ENCODE assay signal across 24 mouse cellular contexts in the genomic region with DNA sequence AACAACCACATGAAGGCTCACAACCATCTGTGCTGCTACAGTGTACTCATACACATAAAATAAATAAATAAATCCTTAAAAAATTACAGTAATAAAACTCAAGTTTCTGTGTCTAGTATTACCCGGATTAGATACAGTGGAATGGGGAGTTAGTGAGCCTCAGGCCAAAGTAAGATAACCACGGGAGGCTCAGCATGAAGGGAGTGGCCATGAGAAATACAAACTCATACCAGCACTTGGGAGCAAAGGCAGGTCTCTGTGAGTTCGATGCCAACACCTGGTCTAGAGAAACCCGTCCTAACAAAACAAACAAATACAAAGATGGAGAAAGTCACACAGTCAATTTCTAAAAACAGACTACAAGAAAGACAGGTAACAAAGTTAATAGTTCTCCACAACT. TPM values are rescaled to one million over a fixed set of nuclear protein-coding genes. Genes with fewer than 3 reads are reported as not detected.
DNase-seq lines count a peak whose midpoint lies in the region; ATAC-seq and TF ChIP-seq lines count a peak whose summit lies in the region.
"Had no signal": no experiment of that assay in that cellular context is flagged by ENCODE, and none has a peak within 500 bp of the region (broad histone marks: within the 10 kb centered on the region; RNA-seq: fewer than 3 reads in every experiment).

No protein-coding gene starts in this region.

- H3K27ac ChIP-seq in liver, adult 2 months (replicated peaks; ENCODE audit: insufficient read depth, low read depth, low read length), result no peak overlapping the region
- peak overlapping the region; percentile 48 for H3K27ac ChIP-seq in liver, embryonic 14.5 days
- H3K27ac ChIP-seq in forebrain, embryonic 14.5 days (ENCODE audit: low read depth, low read length), result no peak overlapping the region
- H3K27ac ChIP-seq: embryonic facial prominence, embryonic 15.5 days; forebrain, embryonic 12.5 days; gastrocnemius, adult 2 months; heart, embryonic 15.5 days; hindbrain, embryonic 13.5 days; hindbrain, postnatal 0 days had no signal

- H3K4me3 ChIP-seq in liver, adult 2 months (ENCODE audit: insufficient read depth, low read depth, low read length), result no peak overlapping the region
- no peak overlapping the region for H3K4me3 ChIP-seq in liver, embryonic 14.5 days (ENCODE audit: insufficient read depth in 1 of 2, low read depth in 2 of 2, low read length in 2 of 2)
- no peak overlapping the region for H3K4me3 ChIP-seq in forebrain, embryonic 14.5 days (ENCODE audit: low read depth, low read length)
- H3K4me3 ChIP-seq: embryonic facial prominence, embryonic 15.5 days; forebrain, embryonic 12.5 days; gastrocnemius, adult 2 months; heart, embryonic 15.5 days; hindbrain, embryonic 13.5 days had no signal

- peaks cover 48% of the 10 kb centered on the region for H3K36me3 ChIP-seq in liver, adult 2 months (ENCODE audit: control insufficient read depth, insufficient read depth, low read length)
- H3K36me3 ChIP-seq in liver, embryonic 14.5 days (replicated peaks; ENCODE audit: control insufficient read depth, insufficient read depth, low read depth), result no peaks in the 10 kb centered on the region
- no peaks in the 10 kb centered on the region for H3K36me3 ChIP-seq in forebrain, embryonic 14.5 days (ENCODE audit: control insufficient read depth, insufficient read depth, low read length)
- H3K36me3 ChIP-seq: embryonic facial prominence, embryonic 15.5 days; forebrain, embryonic 12.5 days; G1E; heart, embryonic 15.5 days; hindbrain, embryonic 13.5 days had no signal

- no peak for TF ChIP-seq POLR2A in liver, adult 2 months (IDR thresholded peaks at IDR 0.05; ENCODE audit: extremely low read depth, insufficient read depth, low read length)

- peak overlapping the region; percentile 31; the same call in 1 of the 2 replicates for H3K4me2 ChIP-seq in liver, embryonic 14.5 days (ENCODE audit: low read depth)
- no peak overlapping the region for H3K4me2 ChIP-seq in forebrain, embryonic 14.5 days (ENCODE audit: low read length)
- H3K4me2 ChIP-seq: embryonic facial prominence, embryonic 15.5 days; forebrain, embryonic 12.5 days; heart, embryonic 11.5 days; heart, embryonic 15.5 days; hindbrain, embryonic 13.5 days had no signal

- H3K27me3 ChIP-seq in liver, adult 2 months (ENCODE audit: control insufficient read depth, insufficient read depth, low read length), result no peaks in the 10 kb centered on the region
- no peaks in the 10 kb centered on the region for H3K27me3 ChIP-seq in liver, embryonic 14.5 days (ENCODE audit: control insufficient read depth, insufficient read depth, low read length)
- H3K27me3 ChIP-seq in forebrain, embryonic 14.5 days (replicated peaks; ENCODE audit: control insufficient read depth, insufficient read depth, low read length), result no peaks in the 10 kb centered on the region
- H3K27me3 ChIP-seq: embryonic facial prominence, embryonic 15.5 days; forebrain, embryonic 12.5 days; heart, embryonic 15.5 days; hindbrain, embryonic 13.5 days had no signal

- 35% methylated on average over 4 of the region's 4 CpGs for WGBS in liver, adult 2 months
- 19% methylated on average over 4 of the region's 4 CpGs for WGBS in liver, embryonic 14.5 days (ENCODE audit: insufficient replicate concordance)
- WGBS in forebrain, embryonic 14.5 days, result 90% methylated on average over 4 of the region's 4 CpGs

- peak; percentile 60 for ATAC-seq in liver, embryonic 14.5 days (ENCODE audit: insufficient read depth)
- no peak for ATAC-seq in forebrain, embryonic 14.5 days
- ATAC-seq: CD4-positive, CD25-positive, alpha-beta regulatory T cell, adult 4 months; hindbrain, postnatal 0 days had no signal

- peak; percentile 4 for DNase-seq in heart, adult 11 months
- DNase-seq in heart, adult 9 months (ENCODE audit: low spot score in 2 of 2), result no peak
- DNase-seq in liver, adult 2 months (ENCODE audit: extremely low read depth, low read depth, low spot score), result peak; percentile 50
- no peak for DNase-seq in liver, embryonic 14.5 days (ENCODE audit: low read depth in 3 of 3, low spot score in 3 of 3)
- DNase-seq in lung, postnatal 36 days, result no peak
- no peak for DNase-seq in forebrain, embryonic 14.5 days (ENCODE audit: low spot score)
- no peak for DNase-seq in lung, postnatal 10 days
- DNase-seq: adrenal gland, postnatal 10 days; B cell, adult 2 months; cerebellum, adult 18-20 months; cerebellum, postnatal 10 days; embryo, embryonic 11 days; gastrocnemius, adult 2 months; gastrocnemius, postnatal 36 days; heart, adult 18-20 months; heart, postnatal 14 days had no signal

- no peak overlapping the region for H3K9ac ChIP-seq in liver, adult 2 months (ENCODE audit: low read depth, low read length)
- H3K9ac ChIP-seq in liver, embryonic 14.5 days (replicated peaks), result no peak overlapping the region
- no peak overlapping the region for H3K9ac ChIP-seq in forebrain, embryonic 14.5 days (ENCODE audit: low read length)
- H3K9ac ChIP-seq: embryonic facial prominence, embryonic 15.5 days; forebrain, embryonic 12.5 days; heart, embryonic 15.5 days; hindbrain, embryonic 13.5 days had no signal

- peaks cover 35% of the 10 kb centered on the region; the same call in 1 of the 2 replicates for H3K79me2 ChIP-seq in liver, adult 2 months (ENCODE audit: control insufficient read depth, insufficient read depth, low read length)

- H3K9me3 ChIP-seq in liver, embryonic 14.5 days (ENCODE audit: control insufficient read depth, low read length), result no peaks in the 10 kb centered on the region
- no peaks in the 10 kb centered on the region for H3K9me3 ChIP-seq in forebrain, embryonic 14.5 days (replicated peaks; ENCODE audit: control insufficient read depth, low read length)
- H3K9me3 ChIP-seq: embryonic facial prominence, embryonic 15.5 days; forebrain, embryonic 12.5 days; G1E; heart, embryonic 15.5 days; hindbrain, embryonic 13.5 days had no signal

- TF ChIP-seq EP300 in liver, embryonic 14.5 days (IDR thresholded peaks at IDR 0.05; ENCODE audit: low read depth), result peak; percentile 27; the same call in 1 of the 2 replicates

- TF ChIP-seq CTCF in liver, adult 2 months (IDR thresholded peaks at IDR 0.05; ENCODE audit: low read depth, low read length), result no peak
- TF ChIP-seq CTCF in liver, embryonic 14.5 days (IDR thresholded peaks at IDR 0.05; ENCODE audit: low read depth), result no peak

- peaks cover 15% of the 10 kb centered on the region for H3K4me1 ChIP-seq in liver, adult 2 months (ENCODE audit: control insufficient read depth, insufficient read depth, low read length)
- peaks cover 54 to 59% of the 10 kb centered on the region in 2 experiments for H3K4me1 ChIP-seq in liver, embryonic 14.5 days (replicated peaks; ENCODE audit: control insufficient read depth in 2 of 2, insufficient read depth in 2 of 2, low read length in 1 of 2)
- H3K4me1 ChIP-seq in forebrain, embryonic 14.5 days (ENCODE audit: control insufficient read depth, insufficient read depth, low read length), result no peaks in the 10 kb centered on the region
- H3K4me1 ChIP-seq: embryonic facial prominence, embryonic 15.5 days; forebrain, embryonic 12.5 days; hindbrain, embryonic 13.5 days had no signal

RNA-seq across cellular contexts. Expression of a gene that starts 18.3 kb away (rescaled TPM):
- 254 and 300 TPM in 2 replicates for total RNA-seq in liver, adult 2 months (2014; rRNA removed)
- polyA plus RNA-seq in liver, adult 2 months (2012; rRNA removed), result 110 and 114 TPM in 2 replicates
- polyA plus RNA-seq in liver, embryonic 14.5 days (2012; rRNA removed), result 3.5 and 4.1 TPM in 2 replicates
- polyA plus RNA-seq in liver, embryonic 14.5 days (2014; fragmentation: Nextera tagmentation; extraction: Ambion mirVana), result 8.6 and 9.0 TPM in 2 replicates
- polyA plus RNA-seq in forebrain, embryonic 14.5 days (2014; fragmentation: Nextera tagmentation; extraction: Ambion mirVana), result 0.20 and 0.37 TPM in 2 replicates
- total RNA-seq: gastrocnemius, adult 2 months had no signal

Comparison
In these comparisons a context has a peak if more than half of its experiments do, and no peak if none do; other contexts are left out.
1. DNase-seq: peak in heart, adult 11 months (single experiment) and liver, adult 2 months (single experiment); none in heart, adult 9 months (0 of 2), liver, embryonic 14.5 days (0 of 3), lung, postnatal 36 days (single experiment), forebrain, embryonic 14.5 days (single experiment) and lung, postnatal 10 days (single experiment).
2. RNA of a gene that starts 18.3 kb away (polyA plus RNA-seq): 110 to 114 TPM in liver, adult 2 months; 3.5 to 9.0 TPM in liver, embryonic 14.5 days and 0.20 to 0.37 TPM in forebrain, embryonic 14.5 days; every median in the first group is over 10 times any median in the second.